Mouse (Mus musculus): ENCODE measurements around the gene Ppcs. TPM values are rescaled to one million over a fixed set of nuclear protein-coding genes. Genes with fewer than 3 reads are reported as not detected.

Ppcs gene
- polyA plus RNA-seq (2014; fragmentation: Nextera tagmentation; extraction: Ambion mirVana) = 22.4 and 27.6 TPM in 2 replicates

DNA sequence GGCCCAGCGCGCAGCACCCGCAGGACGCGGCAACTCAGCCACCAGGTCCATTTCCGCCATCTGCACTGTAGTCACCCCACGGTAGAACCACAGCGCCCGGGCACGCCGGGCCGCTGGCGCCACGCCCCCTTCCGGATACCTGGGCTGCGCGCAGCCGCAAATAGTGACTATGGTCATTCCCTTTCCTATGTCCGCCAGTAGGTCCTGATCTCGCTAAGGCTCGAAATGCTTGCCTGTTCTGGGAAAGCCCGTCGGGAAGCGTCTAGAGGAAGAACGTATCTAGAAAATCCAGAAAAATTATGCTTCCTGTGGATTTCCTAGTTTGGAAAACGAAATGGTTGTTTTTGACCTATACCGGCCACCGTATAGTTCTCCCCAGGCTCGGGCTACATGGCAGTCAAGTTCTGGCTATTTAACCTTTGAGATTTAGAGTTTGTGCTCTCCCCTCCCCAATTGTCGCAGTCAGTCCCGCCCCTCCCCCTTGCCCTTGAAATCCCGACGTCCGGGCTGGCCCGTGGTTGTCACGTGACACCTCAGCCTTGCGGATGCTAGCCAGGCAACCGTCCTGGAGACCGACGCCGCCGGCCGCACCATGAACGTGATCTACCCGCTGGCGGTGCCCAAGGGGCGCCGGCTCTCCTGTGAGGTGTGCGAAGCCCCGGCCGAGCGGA, at the start of gene Ppcs, which contains the start of gene Zmynd12:
Gene Ppcs, minus strand, starts transcription at position 127 of the 671 bp plus-strand sequence.
Gene Zmynd12, plus strand, starts transcription at position 521 of the 671 bp plus-strand sequence.
- WGBS = under 1% methylated on average over 51 of the region's 52 CpGs
- H3K9ac ChIP-seq (replicated peaks; ENCODE audit: low read depth, low read length) = peak within 1 kb of the TSS; percentile 77
- no peaks in the 10 kb centered on the region for H3K36me3 ChIP-seq (ENCODE audit: control insufficient read depth, insufficient read depth, low read length)
- no peaks in the 10 kb centered on the region for H3K9me3 ChIP-seq (ENCODE audit: control insufficient read depth, low read length)
- H3K4me3 ChIP-seq (ENCODE audit: low read depth, low read length) = peak within 1 kb of the TSS; percentile 60
- peaks cover 6% of the 10 kb centered on the region for H3K4me1 ChIP-seq (ENCODE audit: control insufficient read depth, insufficient read depth, low read length)
- ATAC-seq (ENCODE audit: low read depth) = peak; percentile 96
- no peaks in the 10 kb centered on the region for H3K27me3 ChIP-seq (ENCODE audit: control insufficient read depth, insufficient read depth, low read length)
- H3K27ac ChIP-seq (ENCODE audit: low read depth, low read length) = peak within 1 kb of the TSS; percentile 90
- H3K4me2 ChIP-seq (ENCODE audit: low read depth, low read length) = peak within 1 kb of the TSS; percentile 84

DNA sequence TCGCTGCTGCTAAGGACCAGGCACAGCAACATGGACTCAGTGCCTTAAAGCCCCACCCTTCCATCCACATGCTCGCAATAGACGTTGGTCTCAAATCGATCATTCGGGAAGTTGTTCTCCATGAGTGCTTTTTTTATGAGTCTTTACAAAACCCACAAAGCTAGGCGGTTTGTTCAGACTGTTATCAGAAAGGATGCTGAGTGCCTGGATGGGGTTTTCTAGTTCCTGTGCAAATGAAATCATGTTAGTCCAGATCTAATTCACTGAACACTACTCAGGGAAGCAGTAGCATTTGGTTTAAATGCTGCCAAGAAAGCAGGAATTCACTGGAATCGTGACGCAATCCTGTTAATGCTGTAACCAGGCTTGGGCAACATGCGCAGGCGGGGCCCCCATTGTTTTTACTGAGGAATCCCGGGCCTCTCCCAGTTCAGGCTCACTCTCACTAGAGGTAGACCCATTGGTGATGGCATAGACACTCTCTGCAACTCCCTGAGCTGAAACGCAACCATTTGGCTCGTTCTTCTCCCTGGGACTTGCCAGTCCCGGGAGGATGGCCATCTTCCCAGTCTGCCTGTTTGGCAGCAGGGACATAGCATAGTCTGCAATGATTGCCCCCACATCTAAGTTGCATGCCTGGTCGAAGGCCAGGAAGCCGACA, 45.6 kb upstream of the Ppcs start:
- no peaks in the 10 kb centered on the region for H3K27me3 ChIP-seq (ENCODE audit: control insufficient read depth, insufficient read depth, low read length)
- peaks cover 11% of the 10 kb centered on the region for H3K4me1 ChIP-seq (ENCODE audit: control insufficient read depth, insufficient read depth, low read length)
- H3K9ac ChIP-seq (replicated peaks; ENCODE audit: low read depth, low read length) = no peak overlapping the region
- WGBS = 88% methylated on average over 16 of the region's 16 CpGs
- H3K4me2 ChIP-seq (ENCODE audit: low read depth, low read length) = no peak overlapping the region
- H3K9me3 ChIP-seq (ENCODE audit: control insufficient read depth, low read length) = no peaks in the 10 kb centered on the region
- no peak for ATAC-seq (ENCODE audit: low read depth)
- H3K36me3 ChIP-seq (ENCODE audit: control insufficient read depth, insufficient read depth, low read length) = no peaks in the 10 kb centered on the region
- no peak overlapping the region for H3K4me3 ChIP-seq (ENCODE audit: low read depth, low read length)
- no peak overlapping the region for H3K27ac ChIP-seq (ENCODE audit: low read depth, low read length)

DNA sequence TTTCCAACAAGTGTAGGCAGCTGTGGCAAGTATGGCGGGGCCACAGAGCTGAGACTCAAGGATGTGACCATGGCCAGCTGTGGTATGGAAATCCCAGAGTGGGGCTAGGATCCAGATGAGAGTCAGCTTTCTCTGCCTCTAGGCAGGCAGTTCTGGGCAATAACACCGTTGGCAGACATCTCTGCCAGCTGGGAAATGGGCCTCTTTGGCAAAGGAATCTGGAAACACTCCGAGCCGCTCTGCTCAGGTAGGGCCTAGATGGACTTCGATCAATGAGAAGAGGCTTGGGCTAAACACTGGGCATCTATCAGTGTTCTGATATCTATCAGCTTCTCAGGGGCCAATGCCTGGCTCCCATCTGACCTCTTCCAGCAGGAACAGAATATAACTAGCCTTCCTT, 43.6 kb upstream of the Ppcs start:
- H3K27me3 ChIP-seq (ENCODE audit: control insufficient read depth, insufficient read depth, low read length) = no peaks in the 10 kb centered on the region
- no peak for ATAC-seq (ENCODE audit: low read depth)
- no peak overlapping the region for H3K27ac ChIP-seq (ENCODE audit: low read depth, low read length)
- H3K9me3 ChIP-seq (ENCODE audit: control insufficient read depth, low read length) = no peaks in the 10 kb centered on the region
- WGBS = 78% methylated on average over 5 of the region's 5 CpGs
- peaks cover 26% of the 10 kb centered on the region for H3K4me1 ChIP-seq (ENCODE audit: control insufficient read depth, insufficient read depth, low read length)
- H3K4me3 ChIP-seq (ENCODE audit: low read depth, low read length) = no peak overlapping the region
- H3K9ac ChIP-seq (replicated peaks; ENCODE audit: low read depth, low read length) = no peak overlapping the region
- no peak overlapping the region for H3K4me2 ChIP-seq (ENCODE audit: low read depth, low read length)
- no peaks in the 10 kb centered on the region for H3K36me3 ChIP-seq (ENCODE audit: control insufficient read depth, insufficient read depth, low read length)

DNA sequence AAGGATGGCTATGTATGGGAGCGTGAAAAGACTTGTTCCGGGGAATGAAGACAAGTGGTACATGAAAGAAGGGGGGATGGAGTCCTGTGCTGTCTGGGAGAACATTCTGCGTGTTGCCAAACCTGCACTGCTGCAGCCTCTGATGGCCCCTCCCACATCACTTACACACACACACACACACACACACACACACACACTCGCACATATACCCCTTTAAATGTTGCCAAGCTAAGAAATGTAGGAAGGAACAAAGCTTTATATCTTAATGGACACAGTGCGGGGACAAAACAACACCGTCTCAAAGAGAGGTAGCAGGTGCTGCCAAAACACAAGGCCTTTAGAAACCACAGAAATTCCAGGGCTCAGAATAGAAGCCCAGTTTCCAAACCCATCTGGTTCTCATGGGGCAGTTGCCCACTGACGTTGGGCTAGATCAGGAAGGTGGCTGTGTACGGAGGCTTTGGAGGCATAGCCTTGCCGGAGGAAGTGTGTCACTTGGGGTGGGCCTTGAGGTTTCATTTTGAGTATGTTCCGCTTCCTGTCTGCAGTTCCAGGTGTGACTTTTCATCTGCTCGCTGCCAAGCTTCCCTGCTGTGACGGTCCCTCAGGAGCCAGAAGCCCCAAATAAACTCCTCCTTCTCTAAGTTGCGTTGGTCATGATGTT, 41.7 kb upstream of the Ppcs start:
- H3K9me3 ChIP-seq (ENCODE audit: control insufficient read depth, low read length) = no peaks in the 10 kb centered on the region
- no peaks in the 10 kb centered on the region for H3K36me3 ChIP-seq (ENCODE audit: control insufficient read depth, insufficient read depth, low read length)
- ATAC-seq (ENCODE audit: low read depth) = peak; percentile 9; the same call in 1 of the 2 replicates
- peaks cover 31% of the 10 kb centered on the region for H3K4me1 ChIP-seq (ENCODE audit: control insufficient read depth, insufficient read depth, low read length)
- H3K4me3 ChIP-seq (ENCODE audit: low read depth, low read length) = no peak overlapping the region
- no peaks in the 10 kb centered on the region for H3K27me3 ChIP-seq (ENCODE audit: control insufficient read depth, insufficient read depth, low read length)
- peak overlapping the region; percentile 86 for H3K27ac ChIP-seq (ENCODE audit: low read depth, low read length)
- no peak overlapping the region for H3K9ac ChIP-seq (replicated peaks; ENCODE audit: low read depth, low read length)
- no peak overlapping the region for H3K4me2 ChIP-seq (ENCODE audit: low read depth, low read length)
- 67% methylated on average over 13 of the region's 13 CpGs for WGBS

DNA sequence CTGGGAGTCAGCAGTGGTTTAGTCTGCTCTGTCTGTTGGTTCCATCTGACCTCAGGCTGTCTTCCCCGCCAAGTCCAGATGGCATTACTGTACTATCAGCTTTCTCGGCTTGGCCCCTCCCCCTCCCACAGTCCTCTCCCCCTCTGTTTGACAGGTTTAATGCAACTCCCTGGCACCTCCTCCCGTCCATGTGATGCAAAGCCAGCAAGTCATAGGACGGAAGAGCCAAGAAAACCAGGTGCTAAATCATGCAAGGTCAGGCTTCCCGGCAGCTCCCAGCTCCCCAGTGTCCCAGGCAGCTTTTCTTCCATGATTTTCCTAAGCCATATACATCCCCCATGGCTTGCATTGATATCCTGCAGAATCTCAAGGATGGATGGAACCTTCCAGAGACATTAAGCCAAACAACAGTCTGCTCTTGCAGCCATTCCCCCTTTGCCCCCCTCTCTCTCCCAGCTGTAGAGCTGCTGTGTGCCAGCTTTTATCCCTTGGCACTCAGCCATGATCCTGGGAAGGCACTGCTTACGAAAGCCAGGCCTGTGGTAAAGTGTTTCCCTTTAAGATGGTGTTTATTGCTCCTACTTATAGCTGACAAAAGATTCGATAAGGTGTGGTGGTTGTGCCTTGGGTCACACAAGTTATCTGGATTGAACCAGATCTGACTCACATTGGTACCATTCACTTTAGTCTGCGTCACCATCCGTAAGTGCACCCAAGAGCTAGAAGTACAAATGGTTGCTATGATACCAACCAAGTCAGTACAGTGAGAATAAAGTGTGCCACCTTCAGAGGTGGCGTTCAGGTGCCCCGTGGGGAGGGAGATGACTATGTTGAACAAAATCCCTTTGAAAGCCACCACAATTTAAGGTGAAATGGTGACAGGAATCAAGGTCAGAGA, 40.9 kb upstream of the Ppcs start:
- Histone ChIP-seq H3K4me3 (ENCODE audit: low read depth, low read length) (no peak overlapping the region), H3K36me3 (ENCODE audit: control insufficient read depth, insufficient read depth, low read length) (no peaks in the 10 kb centered on the region), H3K9ac (replicated peaks; ENCODE audit: low read depth, low read length) (no peak overlapping the region), H3K9me3 (ENCODE audit: control insufficient read depth, low read length) (no peaks in the 10 kb centered on the region), H3K4me1 (ENCODE audit: control insufficient read depth, insufficient read depth, low read length) (peaks cover 31% of the 10 kb centered on the region), H3K4me2 (ENCODE audit: low read depth, low read length) (peak overlapping the region; percentile 17; the same call in 1 of the 2 replicates), H3K27ac (ENCODE audit: low read depth, low read length) (peak overlapping the region; percentile 86), H3K27me3 (ENCODE audit: control insufficient read depth, insufficient read depth, low read length) (no peaks in the 10 kb centered on the region)
- ATAC-seq (ENCODE audit: low read depth) = peak; percentile 71
- 26% methylated on average over 11 of the region's 11 CpGs for WGBS

DNA sequence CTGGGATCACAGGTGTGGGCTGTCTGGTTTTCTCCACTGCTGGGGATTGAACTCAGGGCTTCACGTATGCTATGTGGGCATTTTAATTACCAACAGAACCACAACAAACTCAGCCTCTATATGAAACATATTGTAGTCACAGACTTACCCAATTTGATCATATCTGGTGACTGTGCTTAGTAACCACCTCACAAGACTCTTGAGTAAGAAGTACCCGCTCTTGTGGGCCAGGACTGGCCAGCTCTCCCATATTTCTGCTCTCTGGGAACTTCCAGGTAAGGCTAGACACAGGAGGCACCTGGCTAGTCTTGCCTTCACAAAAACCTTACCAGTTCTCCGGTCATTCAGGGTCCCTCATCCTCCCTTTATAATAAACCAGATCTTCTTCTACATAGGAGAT, 40.2 kb upstream of the Ppcs start:
- Histone ChIP-seq H3K9ac (replicated peaks; ENCODE audit: low read depth, low read length) (no peak overlapping the region), H3K9me3 (ENCODE audit: control insufficient read depth, low read length) (no peaks in the 10 kb centered on the region), H3K36me3 (ENCODE audit: control insufficient read depth, insufficient read depth, low read length) (no peaks in the 10 kb centered on the region), H3K4me3 (ENCODE audit: low read depth, low read length) (no peak overlapping the region), H3K27ac (ENCODE audit: low read depth, low read length) (peak overlapping the region; percentile 86), H3K4me2 (ENCODE audit: low read depth, low read length) (peak overlapping the region; percentile 17; the same call in 1 of the 2 replicates), H3K27me3 (ENCODE audit: control insufficient read depth, insufficient read depth, low read length) (no peaks in the 10 kb centered on the region), H3K4me1 (ENCODE audit: control insufficient read depth, insufficient read depth, low read length) (peaks cover 31% of the 10 kb centered on the region)
- WGBS = 89% methylated on average over 3 of the region's 3 CpGs
- no peak for ATAC-seq (ENCODE audit: low read depth)

- 11% methylated on average over 8 of the region's 8 CpGs for WGBS
- Histone ChIP-seq H3K4me1 (ENCODE audit: control insufficient read depth, insufficient read depth, low read length) (peaks cover 31% of the 10 kb centered on the region), H3K9me3 (ENCODE audit: control insufficient read depth, low read length) (no peaks in the 10 kb centered on the region), H3K9ac (replicated peaks; ENCODE audit: low read depth, low read length) (no peak overlapping the region), H3K27ac (ENCODE audit: low read depth, low read length) (peak overlapping the region; percentile 78), H3K27me3 (ENCODE audit: control insufficient read depth, insufficient read depth, low read length) (no peaks in the 10 kb centered on the region), H3K36me3 (ENCODE audit: control insufficient read depth, insufficient read depth, low read length) (no peaks in the 10 kb centered on the region), H3K4me3 (ENCODE audit: low read depth, low read length) (no peak overlapping the region), H3K4me2 (ENCODE audit: low read depth, low read length) (no peak overlapping the region; the same call in 1 of the 2 replicates)
- peak; percentile 80 for ATAC-seq (ENCODE audit: low read depth)
Measured at GRCm38 (mm10) chr4:119460728-119461141, 38.5 kb upstream of the Ppcs start.

GRCm38 (mm10) chr4:119460296-119460695, 38.1 kb upstream of the Ppcs start:
- no peak overlapping the region for H3K4me3 ChIP-seq (ENCODE audit: low read depth, low read length)
- peaks cover 31% of the 10 kb centered on the region for H3K4me1 ChIP-seq (ENCODE audit: control insufficient read depth, insufficient read depth, low read length)
- H3K9me3 ChIP-seq (ENCODE audit: control insufficient read depth, low read length) = no peaks in the 10 kb centered on the region
- ATAC-seq (ENCODE audit: low read depth) = peak; percentile 9; the same call in 1 of the 2 replicates
- no peak overlapping the region; the same call in 1 of the 2 replicates for H3K4me2 ChIP-seq (ENCODE audit: low read depth, low read length)
- 50% methylated on average over 5 of the region's 5 CpGs for WGBS
- H3K9ac ChIP-seq (replicated peaks; ENCODE audit: low read depth, low read length) = no peak overlapping the region
- no peaks in the 10 kb centered on the region for H3K36me3 ChIP-seq (ENCODE audit: control insufficient read depth, insufficient read depth, low read length)
- H3K27me3 ChIP-seq (ENCODE audit: control insufficient read depth, insufficient read depth, low read length) = no peaks in the 10 kb centered on the region
- peak overlapping the region; percentile 78 for H3K27ac ChIP-seq (ENCODE audit: low read depth, low read length)

All from neural tube, embryonic 14.5 days (tissue).